Mouse (Mus musculus) gastrocnemius, postnatal 4 days (tissue): ENCODE measurements around the gene Pgls. TPM values are rescaled to one million over a fixed set of nuclear protein-coding genes. Genes with fewer than 3 reads are reported as not detected.

Experiments used
- DNase-seq, 2 experiments: peaks; one replicate each; pipeline ENCODE4 v3.0.0; 2021 to 2022; ENCODE audit warnings: low spot score in 2 of 2, mixed read lengths in 2 of 2
- total RNA-seq, 2 experiments: library from RNA; stranded (reverse); gene quantifications; 2 replicates each; pipeline ENCODE4 v1.2.3; 2021

Gene Pgls
- total RNA-seq, 2 experiments from 2014 or later: 71.4 to 72.1 TPM

- DNase-seq: no peak
Observed at GRCm38 (mm10) chr8:71597451-71597850, 5.5 kb downstream of the Pgls start, which contains the start of gene Fam129c. TSS of gene Fam129c (plus strand) at chr8:71597648.

- no peak for DNase-seq
Observed at GRCm38 (mm10) chr8:71598375-71598774, 6.4 kb downstream of the Pgls start.

- no peak for DNase-seq
Observed at GRCm38 (mm10) chr8:71598841-71599240, 6.9 kb downstream of the Pgls start.

GRCm38 (mm10) chr8:71601939-71602665 is 10.1 kb downstream of the Pgls start:
- no peak for DNase-seq

- peak in 1 of 2 experiments; percentile 45 for DNase-seq
Observed at GRCm38 (mm10) chr8:71602666-71603334, 10.8 kb downstream of the Pgls start.

GRCm38 (mm10) chr8:71604021-71604420 is 12.0 kb downstream of the Pgls start:
- no peak for DNase-seq

- DNase-seq: peak; percentile 79 to 92
Observed at GRCm38 (mm10) chr8:71610822-71611651, 19.1 kb downstream of the Pgls start, which contains the start of gene Colgalt1. TSS of gene Colgalt1 (plus strand) at chr8:71610998.

- DNase-seq: no peak
Observed at GRCm38 (mm10) chr8:71612141-71612540, 20.2 kb downstream of the Pgls start.

- no peak for DNase-seq
Observed at GRCm38 (mm10) chr8:71613418-71613817, 21.4 kb downstream of the Pgls start.

GRCm38 (mm10) chr8:71619786-71620185 is 27.8 kb downstream of the Pgls start:
- no peak for DNase-seq

GRCm38 (mm10) chr8:71625088-71625487 is 33.1 kb downstream of the Pgls start:
- DNase-seq: no peak

- DNase-seq: no peak
Observed at GRCm38 (mm10) chr8:71626753-71627152, 34.8 kb downstream of the Pgls start.

- DNase-seq: no peak
Observed at GRCm38 (mm10) chr8:71627265-71628099, 35.5 kb downstream of the Pgls start.

GRCm38 (mm10) chr8:71628396-71629095 is 36.6 kb downstream of the Pgls start:
- DNase-seq: no peak

GRCm38 (mm10) chr8:71629096-71629697 is 37.2 kb downstream of the Pgls start:
- DNase-seq: peak; percentile 86 to 88

GRCm38 (mm10) chr8:71629781-71630212 is 37.8 kb downstream of the Pgls start:
- peak in 1 of 2 experiments; percentile 40 for DNase-seq

GRCm38 (mm10) chr8:71630761-71631160 is 38.8 kb downstream of the Pgls start:
- no peak for DNase-seq

GRCm38 (mm10) chr8:71631897-71632296 is 39.9 kb downstream of the Pgls start:
- DNase-seq: no peak

- peak in 1 of 2 experiments; percentile 48 for DNase-seq
Observed at GRCm38 (mm10) chr8:71633164-71633563, 41.2 kb downstream of the Pgls start.
